Mouse (Mus musculus): Measurements from ENCODE around the gene Gap43.
"Not testable (repeated sequence)": the region's sequence is repeated elsewhere in the genome, so short reads cannot be mapped to it uniquely, and the experiment has no call there.

Gap43 gene

DNA sequence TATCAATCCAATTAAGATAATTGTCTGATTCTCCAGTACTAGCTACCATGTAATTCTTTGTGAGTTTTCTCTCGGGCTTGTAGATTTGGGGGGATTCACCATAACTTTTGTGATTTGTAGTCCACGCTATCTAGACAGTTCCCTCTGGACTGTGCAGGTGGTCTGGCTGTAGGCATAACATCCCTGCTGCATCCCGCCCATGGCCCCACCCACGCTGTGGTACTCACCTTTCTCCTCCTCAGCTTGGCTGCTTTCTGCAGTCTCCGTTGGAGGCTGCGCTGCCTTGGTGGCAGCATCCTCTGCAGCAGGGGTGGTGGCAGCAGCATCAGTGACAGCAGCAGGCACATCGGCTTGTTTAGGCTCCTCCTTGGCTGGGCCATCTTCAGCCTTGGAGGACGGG is 48.9 kb downstream of the Gap43 start:
- no peak for DNase-seq

DNA sequence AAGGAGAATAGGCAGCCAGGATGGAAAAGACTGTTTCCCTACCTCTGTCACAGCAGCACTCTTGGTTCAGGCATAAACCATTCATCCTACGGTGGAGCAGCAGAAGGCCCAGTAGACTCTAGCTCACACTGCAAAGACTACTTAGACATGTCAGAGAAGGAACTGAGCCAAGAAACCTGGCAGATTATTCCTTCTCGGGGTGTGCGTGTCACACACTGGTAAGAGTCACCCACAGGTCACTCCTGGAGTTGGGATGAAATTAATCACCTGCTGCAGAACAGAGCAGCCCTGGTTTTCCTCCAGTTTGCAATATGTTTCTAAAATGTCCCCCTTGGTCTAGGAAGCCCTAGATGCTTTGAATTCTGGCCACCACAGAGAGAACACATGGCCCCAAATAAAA is 56.4 kb downstream of the Gap43 start:
- DNase-seq, result no peak

DNA sequence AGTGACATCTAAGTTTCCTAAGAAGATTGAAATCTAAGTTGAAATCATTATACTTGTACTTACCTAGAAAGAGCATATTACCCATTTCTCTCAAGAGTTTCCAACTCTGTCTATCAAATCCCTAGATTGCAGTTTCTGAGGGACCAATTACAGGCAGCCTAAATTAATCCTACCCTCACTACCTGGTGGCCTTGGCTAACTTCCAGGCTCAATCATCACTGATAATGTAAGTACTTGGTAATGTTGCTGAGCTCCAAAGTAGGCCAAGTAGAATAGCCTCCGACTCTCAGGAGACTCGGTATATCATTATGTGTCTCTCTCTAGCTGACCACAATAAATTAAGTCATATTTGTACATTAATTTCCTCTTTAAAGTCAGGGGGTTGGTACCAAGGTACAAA is 62.7 kb downstream of the Gap43 start:
- DNase-seq, result no peak

DNA sequence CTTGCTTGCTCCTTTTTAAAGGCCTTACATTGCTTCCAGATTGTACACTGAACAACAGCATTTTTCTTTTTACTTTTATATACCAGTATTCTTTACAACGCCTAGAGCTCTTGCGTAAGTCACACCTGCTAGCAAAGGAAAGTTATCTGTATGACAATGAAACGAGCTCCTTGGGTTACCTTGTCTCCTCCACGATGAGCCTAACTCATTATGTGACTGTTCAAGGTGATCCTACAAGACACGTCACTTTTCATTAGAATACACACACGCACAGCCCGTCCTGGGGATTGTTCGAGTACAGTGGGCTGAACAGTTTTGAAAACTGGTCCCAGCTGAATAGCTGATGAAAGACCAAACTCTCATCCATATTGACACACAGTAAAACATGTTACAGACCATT is 63.2 kb downstream of the Gap43 start:
- no peak for DNase-seq

DNA sequence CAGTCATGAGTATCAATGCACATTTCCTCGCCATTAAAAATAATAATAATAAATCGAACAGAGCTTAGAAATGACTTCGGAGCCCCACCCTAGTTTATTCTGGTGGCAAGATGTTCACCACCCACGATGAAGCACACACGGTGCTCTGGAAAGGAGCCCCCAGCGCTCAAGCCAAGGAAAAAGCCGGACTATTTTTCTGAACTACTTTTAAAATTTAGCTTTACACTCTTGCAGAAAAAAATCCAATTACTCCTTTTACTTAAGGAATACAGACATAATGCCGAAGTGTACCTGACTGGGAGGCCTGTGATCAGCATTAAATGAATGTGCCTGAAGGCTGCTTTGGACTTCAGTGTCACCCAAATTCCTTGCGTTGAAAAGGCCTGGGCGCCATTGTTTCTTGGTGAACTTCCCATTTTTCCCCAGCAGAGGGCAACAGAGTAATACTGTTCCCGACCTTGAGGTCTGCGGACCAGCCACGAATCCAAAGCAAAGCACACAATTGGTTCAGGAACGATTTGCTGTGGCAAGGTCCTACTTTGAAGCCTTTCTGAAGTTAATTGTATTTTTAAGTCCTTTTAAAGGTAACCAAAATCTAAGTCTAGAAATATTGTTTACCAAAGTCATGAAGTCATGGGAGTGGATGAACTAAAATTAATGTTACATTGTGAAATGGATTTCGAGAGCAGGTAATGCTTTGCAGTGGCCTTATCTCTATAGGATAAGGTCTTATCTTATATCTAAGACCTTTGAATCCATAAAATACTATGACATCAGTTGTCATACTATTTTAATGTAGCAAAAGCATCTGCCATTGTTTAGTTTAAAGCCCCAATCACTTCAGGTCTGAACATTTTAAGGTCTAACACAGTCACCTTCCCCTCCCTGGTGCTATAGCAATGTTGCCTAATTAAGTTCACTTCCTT is 64.0 kb downstream of the Gap43 start:
- DNase-seq, result peak; percentile 68

DNA sequence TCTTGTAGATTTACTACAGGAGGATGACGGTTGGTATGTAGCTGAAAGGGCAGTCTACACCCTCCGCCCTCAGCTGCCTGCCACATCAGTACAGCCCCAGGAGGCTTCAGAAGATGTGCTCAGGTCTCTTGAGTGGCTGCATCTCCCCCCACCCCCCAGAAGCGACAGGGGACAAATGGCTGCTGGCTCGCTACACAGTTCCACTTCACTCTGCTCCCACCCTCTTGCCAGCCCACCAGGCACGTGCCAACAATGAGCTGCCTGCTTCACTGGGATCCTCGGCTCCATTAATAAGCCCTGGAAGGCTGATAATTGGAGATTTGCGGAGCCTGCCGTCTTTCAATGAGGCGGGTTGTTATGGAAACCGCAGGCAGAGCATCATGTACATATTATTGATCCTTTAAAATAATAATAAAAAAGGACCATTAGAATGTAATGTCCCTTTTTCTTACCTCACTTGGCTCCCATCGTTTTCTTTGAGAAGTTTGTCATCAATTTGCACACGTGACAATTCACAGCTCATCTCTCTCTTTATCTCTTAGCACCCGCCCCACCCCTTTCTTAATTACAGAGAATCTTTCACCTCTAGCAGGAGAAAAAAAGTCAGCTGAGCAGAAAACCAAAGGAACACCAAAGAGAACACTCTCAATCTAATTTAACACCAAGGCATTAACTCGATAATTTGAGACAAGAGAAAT is 64.8 kb downstream of the Gap43 start:
- peak; percentile 21 for DNase-seq

DNA sequence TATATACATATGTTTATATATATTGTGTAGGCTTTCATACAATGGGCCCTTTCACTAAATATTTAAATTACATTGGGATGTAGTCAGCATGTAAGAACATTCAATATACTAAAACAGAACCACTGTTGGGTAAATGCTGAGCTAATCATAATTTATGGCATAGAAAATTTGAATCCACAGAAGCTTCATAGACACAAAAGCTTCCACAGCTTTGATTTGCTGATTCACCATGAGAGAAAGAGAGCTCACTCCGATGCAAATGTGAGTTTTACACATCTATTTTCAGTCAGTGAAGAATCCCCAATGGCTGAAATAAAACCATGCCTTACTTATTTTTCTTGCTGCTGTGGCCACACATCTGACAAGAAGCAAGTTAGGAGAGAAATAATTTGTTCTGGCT is 69.2 kb downstream of the Gap43 start:
- DNase-seq, result no peak

DNA sequence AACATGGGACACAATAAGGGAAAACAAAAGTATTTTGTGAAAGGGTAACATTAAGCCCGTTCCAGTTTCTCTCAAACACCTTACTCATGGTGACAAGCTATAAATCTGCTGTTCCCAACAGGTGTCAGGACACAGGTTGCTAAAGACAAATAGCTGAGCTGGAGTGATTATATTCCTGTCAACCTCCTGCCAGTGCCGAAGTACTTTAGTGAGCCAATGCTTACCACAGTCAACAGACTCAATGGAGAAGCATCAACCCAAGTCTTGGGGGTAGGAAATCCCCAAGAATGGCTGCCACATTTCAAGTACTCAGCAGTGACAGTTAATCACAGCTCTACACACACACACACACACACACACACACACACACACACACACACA is 70.9 kb downstream of the Gap43 start:
- DNase-seq, result no peak

DNA sequence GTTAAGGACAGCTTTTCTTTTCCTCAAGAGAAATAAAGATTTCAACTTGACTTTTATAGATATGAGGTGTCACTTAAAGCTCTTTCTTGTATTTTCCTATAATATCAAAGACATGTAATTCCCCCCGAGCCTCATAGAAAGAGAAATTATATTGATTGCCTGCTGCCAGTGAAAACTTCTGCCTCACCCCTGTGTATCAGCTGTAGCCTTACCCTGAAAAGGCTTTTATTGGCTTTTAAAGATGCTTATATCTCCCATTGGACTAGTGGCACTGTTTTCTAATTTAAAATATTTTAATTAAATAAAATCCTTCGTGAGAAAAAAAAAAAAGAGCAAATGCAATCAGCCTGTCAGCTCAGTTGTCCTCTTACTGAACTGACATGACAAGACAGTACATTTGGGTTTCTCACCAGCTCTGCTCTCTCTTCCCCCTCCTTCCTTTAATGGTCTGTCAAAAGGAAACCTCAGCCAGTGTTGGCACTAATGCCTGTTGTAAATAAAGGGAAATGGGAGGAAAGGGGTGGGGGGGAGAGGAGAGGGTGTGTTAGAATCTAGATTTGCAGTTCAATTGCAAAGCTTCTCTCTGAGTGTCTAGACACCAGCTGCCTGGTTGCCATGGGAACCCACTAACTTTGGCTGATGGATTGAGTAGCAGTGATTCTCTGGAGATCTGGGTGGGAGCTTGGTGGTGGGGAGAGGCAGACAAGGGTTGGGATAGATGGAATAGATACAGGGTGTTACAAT is 71.4 kb downstream of the Gap43 start:
- peak; percentile 70 for DNase-seq

DNA sequence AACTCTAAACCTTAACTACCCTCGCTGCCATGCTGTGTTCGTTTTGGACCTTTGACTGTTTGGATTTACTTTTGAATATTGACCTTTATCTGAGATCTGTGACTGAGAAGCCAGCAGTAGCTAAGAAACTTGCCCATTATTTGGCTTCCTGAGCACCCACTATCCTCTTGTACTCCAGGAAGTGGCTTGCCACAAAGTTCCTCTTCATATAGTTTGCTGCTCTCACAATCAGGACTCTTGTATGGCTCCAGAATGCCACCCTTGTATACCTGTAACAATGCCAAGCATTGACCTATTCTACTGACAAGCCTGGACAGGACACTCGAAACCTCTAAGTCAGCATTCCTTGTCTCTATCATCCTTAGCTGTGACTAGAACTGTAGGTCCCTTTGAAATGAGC is 75.3 kb downstream of the Gap43 start:
- no peak for DNase-seq

DNA sequence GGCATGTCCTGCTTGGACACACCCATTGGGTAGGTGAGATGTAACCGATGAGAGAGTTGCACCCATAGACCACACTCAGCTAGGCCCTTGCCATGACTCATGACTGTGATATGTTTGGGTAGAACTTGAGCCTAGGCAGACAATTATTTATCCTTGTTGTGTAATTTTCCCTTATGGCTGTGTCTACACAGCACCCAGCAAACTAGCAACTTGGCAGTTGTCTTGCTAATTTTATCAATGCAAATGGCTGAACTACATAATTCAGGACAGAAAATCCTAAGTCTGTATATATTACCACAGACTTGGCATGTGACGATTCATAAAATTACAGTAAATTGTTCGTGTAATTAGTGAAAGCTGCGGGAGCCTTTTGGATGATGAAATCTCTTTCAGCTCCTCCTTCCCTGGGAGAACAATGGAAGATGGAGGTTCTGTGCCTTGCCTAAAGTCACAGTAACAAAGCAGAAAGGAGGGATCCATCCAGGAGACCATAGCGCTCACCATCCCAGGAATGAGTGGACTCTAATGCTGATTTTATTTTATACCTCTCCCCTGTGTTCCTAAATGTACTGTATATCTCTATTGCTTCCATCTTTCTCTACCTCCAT is 77.4 kb downstream of the Gap43 start:
- DNase-seq, result no peak

DNA sequence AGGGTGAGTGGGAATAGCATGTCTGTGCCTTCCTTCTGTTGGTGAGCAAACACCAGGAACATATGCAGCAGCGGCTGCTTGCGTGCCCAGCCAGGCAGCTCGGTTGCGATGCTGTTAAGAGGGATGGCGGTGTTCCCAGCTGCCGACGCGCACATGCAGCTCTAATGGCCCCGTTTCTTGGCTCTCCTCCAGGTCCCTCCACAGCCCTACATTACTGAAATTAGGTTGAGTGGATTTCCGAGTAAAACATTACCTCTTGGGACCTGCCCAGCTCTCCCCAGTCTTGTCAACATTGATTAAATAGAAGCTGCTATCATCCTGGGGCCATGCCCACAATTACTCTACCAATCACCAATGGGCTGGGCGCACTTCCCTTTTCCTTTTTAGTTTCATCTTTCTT is 84.8 kb downstream of the Gap43 start:
- DNase-seq, result peak; percentile 79

DNA sequence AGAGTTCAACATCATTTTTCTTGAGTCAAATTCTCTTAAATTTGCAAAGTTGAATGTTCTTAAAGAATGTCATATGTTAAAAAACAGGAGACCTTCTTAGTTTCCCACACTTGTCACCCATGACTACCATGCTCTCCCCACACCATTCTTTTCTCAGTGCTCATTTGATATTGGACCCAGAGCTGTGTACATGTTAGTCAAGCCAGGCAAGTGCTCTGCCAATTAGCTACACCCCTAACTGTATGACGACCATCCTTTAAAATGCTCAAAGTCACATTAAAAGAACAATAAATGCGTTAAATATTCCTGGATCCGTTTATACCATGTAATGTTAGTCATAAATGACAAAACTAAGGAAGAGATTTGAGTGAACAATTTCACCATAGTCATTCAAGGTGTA is 85.2 kb downstream of the Gap43 start:
- DNase-seq, result no peak

DNA sequence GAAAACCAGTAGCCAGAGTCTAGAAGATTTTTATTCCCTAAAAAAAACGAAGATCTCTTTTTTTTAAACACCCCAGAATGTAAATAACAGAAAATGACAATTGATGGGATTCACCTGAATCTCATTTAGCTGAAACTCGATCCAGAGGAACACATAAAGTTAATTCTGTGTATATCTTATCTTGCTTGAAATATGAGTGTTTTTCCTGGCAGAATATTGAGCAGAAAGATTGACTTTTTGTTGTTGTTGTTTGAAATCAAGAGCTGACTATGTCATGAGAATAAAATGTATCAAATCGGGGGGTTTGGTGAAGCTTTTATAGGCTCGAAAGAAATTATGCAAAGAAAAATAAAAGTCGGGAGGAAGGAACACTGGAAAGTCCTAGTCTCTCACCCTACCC is 88.2 kb downstream of the Gap43 start:
- no peak for DNase-seq

DNA sequence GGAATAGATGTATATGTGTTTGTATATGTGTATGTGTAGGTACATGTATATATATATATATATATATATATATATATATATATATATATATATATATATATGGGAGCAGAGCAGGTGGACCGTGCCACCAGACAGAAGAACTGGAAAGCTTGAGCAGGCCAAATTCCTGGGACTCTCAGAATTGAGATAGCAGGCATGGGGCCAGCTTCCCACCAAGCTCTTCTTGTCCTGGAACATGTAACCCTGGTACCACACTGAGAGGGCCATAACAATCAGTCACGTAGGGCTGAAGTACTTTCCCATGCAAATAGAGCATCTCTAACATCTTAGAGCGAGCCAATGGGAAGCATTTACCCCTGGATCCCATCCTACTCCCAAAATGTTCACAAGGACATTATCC is 96.3 kb downstream of the Gap43 start:
- DNase-seq, result not testable (repeated sequence)

DNA sequence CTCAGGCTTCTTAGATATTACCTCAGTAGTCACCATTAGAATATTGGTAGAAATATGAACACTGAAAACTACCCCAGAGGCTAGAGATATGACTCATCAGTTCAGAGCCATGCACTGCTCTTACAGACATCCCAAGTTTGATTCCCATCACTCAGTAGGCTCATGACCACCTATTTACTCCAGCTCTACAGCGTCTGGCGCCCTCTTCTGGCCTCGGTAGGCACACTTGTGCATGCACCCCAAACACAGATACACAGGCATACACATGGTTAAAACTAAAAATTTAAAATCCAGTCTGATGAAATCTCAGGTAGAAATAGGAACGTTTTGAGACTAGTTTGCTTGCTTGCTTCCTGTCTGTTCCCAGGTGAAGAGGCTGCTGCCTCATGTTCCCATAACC is 109.1 kb downstream of the Gap43 start:
- DNase-seq, result no peak

Data from right cerebral cortex, postnatal 14 days (tissue).